Mouse (Mus musculus) layer of hippocampus, adult 2 months (tissue): Measurements from ENCODE around the gene Vps11. TPM values are rescaled to one million over a fixed set of nuclear protein-coding genes. Genes with fewer than 3 reads are reported as not detected.
"Not testable (repeated sequence)": the region's sequence is repeated elsewhere in the genome, so short reads cannot be mapped to it uniquely, and the experiment has no call there.

Source experiments
- DNase-seq, 2 experiments: peaks; one replicate each; pipeline ENCODE4 v3.0.0; 2022; ENCODE audit warnings: low spot score in 2 of 2
- H3K27ac ChIP-seq: fragments of 200-600 bp; 2 replicates; pipeline ENCODE4 v1.8.1; 2022
- H3K4me3 ChIP-seq: fragments of 200-600 bp; 2 replicates; pipeline ENCODE4 v1.8.1; 2022; ENCODE audit warnings: mild to moderate bottlenecking
- CTCF ChIP-seq: fragments of 200-600 bp; conservative IDR thresholded peaks from 2 replicates; pipeline ENCODE4 v1.8.1; 2022; ENCODE audit warnings: antibody characterized with exemption, mild to moderate bottlenecking, moderate library complexity
- total RNA-seq, 2 experiments: library from RNA; stranded (reverse); gene quantifications; 2 replicates each; pipeline ENCODE4 v1.2.3; 2021

Gene Vps11
- total RNA-seq, 2 experiments from 2014 or later, result 54.7 to 55.7 TPM

GRCm38 (mm10) chr9:44326371-44327063, 35.0 kb downstream of the Vps11 start:
- Histone ChIP-seq H3K27ac (peak overlapping the region; percentile 92), H3K4me3 (peak overlapping the region; percentile 84)
- no peak for TF ChIP-seq CTCF
- peak; percentile 81 to 90 for DNase-seq

- TF ChIP-seq CTCF, result no peak
- Histone ChIP-seq H3K27ac (peak within 1 kb of the TSS; percentile 92), H3K4me3 (peak within 1 kb of the TSS; percentile 84)
- DNase-seq, result peak in 1 of 2 experiments; percentile 73
Measured at GRCm38 (mm10) chr9:44325768-44326370, 35.6 kb downstream of the Vps11 start, which contains the start of gene Dpagt1. Gene Dpagt1 (plus strand): TSS chr9:44326019.

GRCm38 (mm10) chr9:44325032-44325767, 36.3 kb downstream of the Vps11 start:
- peak overlapping the region; percentile 92 for H3K27ac ChIP-seq
- TF ChIP-seq CTCF, result peak; percentile 21; the same call in 1 of the 2 replicates
- DNase-seq, result not testable (repeated sequence)
- H3K4me3 ChIP-seq, result peak overlapping the region; percentile 84; the same call in 1 of the 2 replicates

- no peak for TF ChIP-seq CTCF
- H3K27ac ChIP-seq, result peak overlapping the region; percentile 40; the same call in 1 of the 2 replicates
- no peak overlapping the region for H3K4me3 ChIP-seq
- DNase-seq, result no peak
Measured at GRCm38 (mm10) chr9:44324147-44324546, 37.3 kb downstream of the Vps11 start.

GRCm38 (mm10) chr9:44323656-44324055, 37.8 kb downstream of the Vps11 start:
- H3K27ac ChIP-seq, H3K4me3 ChIP-seq, DNase-seq: not testable (repeated sequence)
- peak; percentile 43; the same call in 1 of the 2 replicates for TF ChIP-seq CTCF

- peak; percentile 48 to 58 for DNase-seq
- TF ChIP-seq CTCF, result no peak
Measured at GRCm38 (mm10) chr9:44320799-44321133, 40.7 kb downstream of the Vps11 start.

GRCm38 (mm10) chr9:44319887-44320798, 41.3 kb downstream of the Vps11 start, which contains the start of gene C2cd2l:
Gene C2cd2l (minus strand): TSS chr9:44320285.
- TF ChIP-seq CTCF, result no peak
- H3K4me3 ChIP-seq, result peak within 1 kb of the TSS; percentile 98
- peak; percentile 93 to 96 for DNase-seq
- peak within 1 kb of the TSS; percentile 95 for H3K27ac ChIP-seq

More at GRCm38 (mm10) chr9:44320799-44321133, 40.7 kb downstream of the Vps11 start:
- Histone ChIP-seq H3K27ac (peak overlapping the region; percentile 95), H3K4me3 (peak overlapping the region; percentile 98)

- peak overlapping the region; percentile 95 for H3K27ac ChIP-seq
- peak overlapping the region; percentile 98 for H3K4me3 ChIP-seq
- no peak for TF ChIP-seq CTCF
- DNase-seq, result no peak
Measured at GRCm38 (mm10) chr9:44319105-44319886, 42.2 kb downstream of the Vps11 start.

GRCm38 (mm10) chr9:44318826-44319095, 42.7 kb downstream of the Vps11 start:
- peak overlapping the region; percentile 98 for H3K4me3 ChIP-seq
- H3K27ac ChIP-seq, result peak overlapping the region; percentile 95
- no peak for TF ChIP-seq CTCF
- DNase-seq, result no peak

- Histone ChIP-seq H3K27ac (peak overlapping the region; percentile 95), H3K4me3 (peak overlapping the region; percentile 98)
- no peak for DNase-seq
- TF ChIP-seq CTCF, result no peak
Measured at GRCm38 (mm10) chr9:44318076-44318825, 43.2 kb downstream of the Vps11 start.

GRCm38 (mm10) chr9:44317452-44317851, 44.0 kb downstream of the Vps11 start:
- Histone ChIP-seq H3K27ac (peak overlapping the region; percentile 43; the same call in 1 of the 2 replicates), H3K4me3 (peak overlapping the region; percentile 98)
- no peak for DNase-seq
- TF ChIP-seq CTCF, result no peak
